Mouse (Mus musculus): ENCODE measurements around the gene Minos1.

The Minos1 gene

GRCm38 (mm10) chr4:139092356-139093195 lies 38.3 kb downstream of the Minos1 start, which contains the start of gene Nbl1:
Nbl1 (minus strand) TSS chr4:139092993.
- DNase-seq, result peak; percentile 62

- peak; percentile 69 for DNase-seq
These were observed 39.2 kb downstream of the Minos1 start for GRCm38 (mm10) chr4:139091478-139092355.

GRCm38 (mm10) chr4:139091066-139091465 lies 39.8 kb downstream of the Minos1 start:
- no peak for DNase-seq

- peak; percentile 63 for DNase-seq
These were observed 40.5 kb downstream of the Minos1 start for GRCm38 (mm10) chr4:139090303-139090940.

GRCm38 (mm10) chr4:139088982-139089671 lies 41.8 kb downstream of the Minos1 start:
- no peak for DNase-seq

GRCm38 (mm10) chr4:139086984-139087383 lies 43.9 kb downstream of the Minos1 start:
- DNase-seq, result no peak

GRCm38 (mm10) chr4:139086037-139086436 lies 44.9 kb downstream of the Minos1 start:
- peak; percentile 91 for DNase-seq

GRCm38 (mm10) chr4:139085337-139085736 lies 45.6 kb downstream of the Minos1 start:
- no peak for DNase-seq

GRCm38 (mm10) chr4:139082790-139083564 lies 47.9 kb downstream of the Minos1 start:
- peak; percentile 88 for DNase-seq

- DNase-seq, result peak; percentile 49
These were observed 49.5 kb downstream of the Minos1 start for GRCm38 (mm10) chr4:139081270-139081931.

GRCm38 (mm10) chr4:139080259-139080658 lies 50.7 kb downstream of the Minos1 start:
- DNase-seq, result no peak

- DNase-seq, result peak; percentile 50
These were observed 51.5 kb downstream of the Minos1 start for GRCm38 (mm10) chr4:139079439-139079838.

- peak; percentile 36 for DNase-seq
These were observed 52.2 kb downstream of the Minos1 start for GRCm38 (mm10) chr4:139078726-139079125.

- DNase-seq, result peak; percentile 66
These were observed 52.6 kb downstream of the Minos1 start for GRCm38 (mm10) chr4:139078313-139078712.

- no peak for DNase-seq
These were observed 55.0 kb downstream of the Minos1 start for GRCm38 (mm10) chr4:139075915-139076314.

GRCm38 (mm10) chr4:139075041-139075711 lies 55.7 kb downstream of the Minos1 start, which contains the start of gene Htr6:
Htr6 (minus strand) TSS chr4:139075570.
- peak; percentile 37 for DNase-seq

- no peak for DNase-seq
These were observed 56.9 kb downstream of the Minos1 start for GRCm38 (mm10) chr4:139074060-139074459.

GRCm38 (mm10) chr4:139068287-139068686 lies 62.6 kb downstream of the Minos1 start:
- no peak for DNase-seq

- DNase-seq, result no peak
These were observed 66.1 kb downstream of the Minos1 start for GRCm38 (mm10) chr4:139064831-139065230.

- peak; percentile 66 for DNase-seq
These were observed 71.3 kb downstream of the Minos1 start for GRCm38 (mm10) chr4:139059569-139059968.

Measured in retina, postnatal 1 day (tissue).